16 mouse cellular contexts compared by ENCODE assay signal in genomic region chr2:20865795-20866194, GRCm38 (mm10).
DNase-seq lines count a peak whose midpoint lies in the region; ATAC-seq lines count a peak whose summit lies in the region.
"Had no signal": no experiment of that assay in that cellular context is flagged by ENCODE, and none has a peak within 500 bp of the region (broad histone marks: within the 10 kb centered on the region; RNA-seq: fewer than 3 reads in every experiment).

No protein-coding gene starts in this region.

- ATAC-seq in megakaryocyte-erythroid progenitor cell, adult 5-6 weeks (replicated peaks; ENCODE audit: low FRiP score, low TSS enrichment, poor library complexity, severe bottlenecking) = no peak
- ATAC-seq: activated CD4-positive, CD25-positive, alpha-beta regulatory T cell, adult 4 months; forebrain, embryonic 13.5 days; intestine, postnatal 0 days had no signal

- DNase-seq in cerebellum, postnatal 25 days = peak; percentile 40
- DNase-seq in cerebellum, adult 8-10 months = no peak
- DNase-seq in heart, adult 11 months = peak; percentile 52
- no peak for DNase-seq in heart, postnatal 36 days
- peak; percentile 10 for DNase-seq in 416B (ENCODE audit: low read depth)
- peak; percentile 64 for DNase-seq in brain, adult 2 months (ENCODE audit: low read depth, low spot score)
- DNase-seq: adrenal gland, adult 8-10 months; adrenal gland, postnatal 36 days; embryo, embryonic 11 days; gastrocnemius, postnatal 10 days; gastrocnemius, postnatal 36 days; kidney, adult 2 months had no signal

- intact Hi-C loops in heart, postnatal 36 days (cut with DNase I) = no loop called here

Comparison
In these comparisons a context has a peak if more than half of its experiments do, and no peak if none do; other contexts are left out.
1. DNase-seq: peak in cerebellum, postnatal 25 days (2 of 2), heart, adult 11 months (single experiment), 416B (single experiment) and brain, adult 2 months (single experiment); none in cerebellum, adult 8-10 months (single experiment) and heart, postnatal 36 days (0 of 2).